Mouse (Mus musculus) cortical plate, adult 2 months (tissue): Measurements from ENCODE around the gene Zfyve27. TPM values are rescaled to one million over a fixed set of nuclear protein-coding genes. Genes with fewer than 3 reads are reported as not detected.
A peak's percentile ranks its signal among the peaks of the same experiment; 100 is the strongest.

ENCODE experiments used
- H3K27ac ChIP-seq: fragments of 200-500 bp; 2 replicates; pipeline ENCODE4 v1.5.1; 2012; ENCODE audit warnings: low read length, control low read depth, inconsistent platforms; ENCODE audit not compliant: insufficient read depth
- H3K4me1 ChIP-seq: fragments of 200-500 bp; 2 replicates; pipeline ENCODE4 v1.6.1; 2011; ENCODE audit warnings: low read length; ENCODE audit not compliant: control insufficient read depth, insufficient read depth
- H3K4me3 ChIP-seq: fragments of 200-500 bp; 2 replicates; pipeline ENCODE4 v1.5.1; 2011; ENCODE audit warnings: mild to moderate bottlenecking, low read length, control low read depth; ENCODE audit not compliant: insufficient read depth
- CTCF ChIP-seq: fragments of 200-500 bp; IDR thresholded peaks from 2 replicates; pipeline ENCODE4 v1.5.1; 2011; ENCODE audit warnings: mild to moderate bottlenecking, control low read depth, low read length; ENCODE audit not compliant: insufficient read depth; ENCODE audit errors: extremely low read depth
- POLR2A ChIP-seq: fragments of 200-500 bp; IDR thresholded peaks from 2 replicates; pipeline ENCODE4 v1.6.1; 2011; ENCODE audit warnings: mild to moderate bottlenecking, low read length, control low read depth; ENCODE audit not compliant: insufficient read depth; ENCODE audit errors: extremely low read depth
- polyA plus RNA-seq: library from polyadenylated mRNA; depleted of rRNA; stranded (reverse); fragments of >200 nt; gene quantifications from 2 replicates; pipeline ENCODE4 v1.2.3, GENCODE M21; 2012

Gene Zfyve27
- polyA plus RNA-seq, 1 experiment, result 107 TPM

DNA sequence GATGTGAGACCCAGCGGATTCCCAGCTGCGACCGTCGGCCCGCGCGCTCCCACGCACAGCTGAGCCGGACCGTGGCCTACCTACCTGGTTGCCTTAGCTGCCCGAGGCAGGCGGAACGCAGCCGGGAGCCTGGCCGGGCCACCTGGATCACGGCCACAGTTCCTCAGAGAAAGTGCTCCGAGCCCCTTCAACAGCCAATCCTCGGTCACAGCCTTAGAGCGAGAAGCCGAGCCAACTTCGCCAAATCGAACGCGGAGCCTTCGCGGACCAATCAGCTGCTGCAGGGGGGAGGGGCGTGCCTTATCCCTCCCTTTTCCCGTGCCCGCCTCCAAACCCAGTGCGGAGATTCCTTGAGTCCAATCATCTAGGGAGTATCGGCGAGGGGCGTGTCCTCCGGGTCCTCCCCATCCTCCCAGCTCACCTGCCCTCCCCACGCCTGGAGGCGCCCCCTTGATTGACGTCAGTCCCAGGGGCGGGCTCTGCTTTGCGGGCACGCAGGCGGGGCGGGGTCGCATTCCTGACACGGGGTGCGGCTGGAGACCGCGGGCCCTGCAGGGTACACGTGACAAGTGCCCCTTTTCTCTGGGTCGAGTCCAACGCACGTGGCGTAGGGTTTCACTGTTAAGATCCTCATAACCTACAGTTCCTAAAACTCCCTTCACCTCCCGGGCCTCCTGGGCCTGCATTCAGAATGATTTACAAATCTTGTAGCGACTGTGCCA is 34.8 kb upstream of the Zfyve27 start, which contains the start of gene Avpi1:
Gene Avpi1 (minus strand): TSS at position 273 of the 722 bp plus-strand sequence.
- Histone ChIP-seq H3K4me3 (peak within 1 kb of the TSS; percentile 60), H3K4me1 (peaks cover 4% of the 10 kb centered on the region), H3K27ac (peak within 1 kb of the TSS; percentile 84)
- TF ChIP-seq POLR2A, result peak; percentile 92
- TF ChIP-seq CTCF, result no peak

DNA sequence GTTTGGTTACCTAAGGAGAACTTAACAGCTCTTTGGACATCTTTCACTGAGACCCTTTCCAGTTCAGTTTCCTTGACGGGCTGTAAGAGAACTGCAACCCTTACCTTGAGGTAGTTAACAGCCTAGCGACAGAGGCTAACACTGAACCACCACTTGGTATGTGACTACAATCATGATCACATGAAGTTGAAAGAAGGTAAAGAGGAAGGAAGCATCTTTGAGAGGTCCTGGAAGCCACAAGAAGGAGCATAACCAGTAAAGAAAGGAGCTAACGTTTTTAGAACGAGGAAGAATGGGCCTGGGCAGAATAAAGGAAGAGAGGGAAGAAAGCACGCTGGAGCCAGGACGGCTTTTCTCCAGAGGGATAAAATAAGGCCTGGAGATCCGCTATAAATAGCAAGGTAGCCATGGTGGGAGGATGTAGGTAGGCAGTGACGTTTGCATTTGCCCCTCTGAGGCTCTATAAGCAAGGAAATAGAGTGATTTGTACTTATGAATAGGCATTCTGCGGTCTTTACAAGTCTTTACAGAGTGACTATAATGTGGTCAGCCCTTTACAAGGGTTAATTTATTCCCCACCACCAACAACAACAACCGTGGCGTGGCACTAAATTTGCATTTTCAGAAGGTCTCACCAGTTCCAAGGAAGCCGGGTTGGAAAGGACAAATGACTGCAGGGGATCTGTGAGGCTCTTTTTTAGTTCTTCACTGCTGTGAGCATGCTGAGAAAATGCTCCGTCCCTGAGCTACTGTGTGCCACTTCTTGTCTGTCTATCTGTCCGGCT is 34.0 kb upstream of the Zfyve27 start:
- no peak for TF ChIP-seq CTCF
- no peak for TF ChIP-seq POLR2A
- peaks cover 4% of the 10 kb centered on the region for H3K4me1 ChIP-seq
- H3K27ac ChIP-seq, result peak overlapping the region; percentile 84
- H3K4me3 ChIP-seq, result peak overlapping the region; percentile 60

DNA sequence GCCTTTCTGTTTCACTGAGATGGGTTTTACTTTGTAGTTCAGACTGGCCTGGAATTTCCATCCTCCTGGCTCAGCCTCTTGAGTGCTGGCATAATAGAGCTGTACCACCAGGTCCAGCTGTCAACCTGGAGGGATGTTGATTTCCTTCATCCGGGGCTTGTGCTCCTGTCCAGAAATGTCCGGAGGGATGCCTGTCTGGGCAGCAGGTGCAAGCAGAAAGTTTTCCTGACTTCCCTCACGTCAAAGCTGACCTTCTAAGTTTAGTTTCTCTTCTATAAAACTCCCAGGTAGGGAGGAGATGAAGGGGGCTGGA is 33.5 kb upstream of the Zfyve27 start:
- H3K27ac ChIP-seq, result peak overlapping the region; percentile 84
- H3K4me1 ChIP-seq, result peaks cover 4% of the 10 kb centered on the region
- H3K4me3 ChIP-seq, result no peak overlapping the region
- TF ChIP-seq POLR2A (no peak), CTCF (no peak)

DNA sequence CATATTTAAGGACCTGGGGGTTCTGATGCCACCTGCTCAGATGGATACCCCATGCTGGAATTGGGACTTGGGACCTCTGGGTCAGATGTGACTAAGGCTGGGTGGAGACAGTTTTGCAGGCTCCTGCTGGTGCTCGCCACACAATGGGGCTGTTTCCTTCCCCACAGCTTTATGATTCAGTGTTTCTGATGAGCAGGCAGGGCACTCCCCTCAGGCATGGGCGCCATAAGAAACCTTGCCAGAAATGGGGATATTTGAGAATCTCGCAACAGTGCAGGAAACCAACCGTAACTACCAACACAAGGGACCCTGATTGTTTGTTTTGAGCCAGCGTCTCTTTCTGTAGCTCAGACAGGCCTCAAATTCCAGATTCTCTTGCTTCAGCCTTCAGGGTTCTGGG is 32.6 kb upstream of the Zfyve27 start:
- no peak overlapping the region for H3K4me3 ChIP-seq
- peaks cover 3% of the 10 kb centered on the region for H3K4me1 ChIP-seq
- TF ChIP-seq CTCF (no peak), POLR2A (no peak)
- no peak overlapping the region for H3K27ac ChIP-seq

DNA sequence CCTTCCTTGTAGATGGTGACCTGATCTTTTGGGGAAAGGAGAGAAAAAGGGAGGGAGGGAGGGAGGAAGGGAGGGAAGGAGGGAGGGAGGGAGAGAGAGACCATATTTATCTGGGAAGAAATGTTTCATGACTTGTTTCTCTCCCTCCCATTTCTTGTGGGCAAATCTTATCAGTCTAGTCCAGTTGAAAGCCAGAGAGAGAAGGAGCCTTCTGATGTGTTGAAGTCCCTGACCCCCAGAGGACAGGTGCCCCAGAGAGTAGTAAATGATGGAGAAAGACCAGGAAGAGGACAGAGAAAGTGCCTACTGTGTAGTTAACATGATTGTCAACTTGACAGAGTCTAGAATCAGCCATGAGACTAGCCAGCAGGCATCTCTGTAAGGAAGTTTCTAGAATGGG is 28.7 kb upstream of the Zfyve27 start:
- Histone ChIP-seq H3K4me3 (no peak overlapping the region), H3K4me1 (no peaks in the 10 kb centered on the region; the same call in 1 of the 2 replicates), H3K27ac (no peak overlapping the region)
- TF ChIP-seq POLR2A (no peak), CTCF (no peak)

DNA sequence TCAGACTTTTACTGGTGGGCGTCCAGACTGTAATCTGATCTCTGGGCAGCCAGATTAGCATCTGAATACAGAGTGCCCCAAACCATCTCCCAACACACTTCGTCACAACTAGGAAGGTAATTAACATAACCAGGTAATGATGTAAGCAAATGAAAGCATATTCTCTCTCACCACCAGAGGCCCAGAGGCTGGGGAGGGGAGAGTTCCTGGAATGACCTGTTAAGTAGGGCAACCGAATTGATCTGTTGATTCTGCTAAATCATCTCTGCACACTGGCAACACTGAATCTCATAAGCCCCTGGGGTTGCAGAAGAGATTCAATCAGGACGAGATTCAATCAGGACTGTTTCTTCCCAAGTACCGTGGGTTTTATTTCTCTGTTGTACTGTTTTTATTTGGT is 27.6 kb upstream of the Zfyve27 start:
- TF ChIP-seq POLR2A (no peak), CTCF (no peak)
- H3K4me3 ChIP-seq, result no peak overlapping the region
- no peaks in the 10 kb centered on the region for H3K4me1 ChIP-seq
- H3K27ac ChIP-seq, result no peak overlapping the region

DNA sequence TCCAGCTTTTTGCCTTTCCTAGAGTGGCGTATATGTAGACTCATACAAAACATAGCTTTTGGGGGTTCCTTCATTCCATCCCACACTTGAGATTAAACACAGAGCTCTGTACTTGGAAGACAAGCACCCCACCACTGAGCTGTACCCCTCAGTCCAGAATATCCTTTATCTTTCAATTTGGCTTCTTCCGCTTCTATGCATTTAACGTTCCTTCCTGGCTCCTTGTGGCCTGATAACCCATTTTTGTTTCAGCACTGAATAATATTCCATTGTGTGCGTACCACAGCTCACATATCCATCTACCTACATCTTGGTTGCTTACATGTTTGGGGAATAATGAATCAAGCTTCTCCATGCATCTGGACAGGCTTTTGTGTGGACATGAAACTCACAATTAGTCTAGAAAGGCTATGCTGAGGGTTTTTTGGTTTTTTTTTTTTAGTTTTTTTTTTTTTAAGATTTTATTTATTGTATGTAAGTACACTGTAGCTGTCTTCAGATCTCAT is 26.5 kb upstream of the Zfyve27 start:
- no peaks in the 10 kb centered on the region for H3K4me1 ChIP-seq
- no peak overlapping the region for H3K4me3 ChIP-seq
- TF ChIP-seq POLR2A (no peak), CTCF (no peak)
- no peak overlapping the region for H3K27ac ChIP-seq

DNA sequence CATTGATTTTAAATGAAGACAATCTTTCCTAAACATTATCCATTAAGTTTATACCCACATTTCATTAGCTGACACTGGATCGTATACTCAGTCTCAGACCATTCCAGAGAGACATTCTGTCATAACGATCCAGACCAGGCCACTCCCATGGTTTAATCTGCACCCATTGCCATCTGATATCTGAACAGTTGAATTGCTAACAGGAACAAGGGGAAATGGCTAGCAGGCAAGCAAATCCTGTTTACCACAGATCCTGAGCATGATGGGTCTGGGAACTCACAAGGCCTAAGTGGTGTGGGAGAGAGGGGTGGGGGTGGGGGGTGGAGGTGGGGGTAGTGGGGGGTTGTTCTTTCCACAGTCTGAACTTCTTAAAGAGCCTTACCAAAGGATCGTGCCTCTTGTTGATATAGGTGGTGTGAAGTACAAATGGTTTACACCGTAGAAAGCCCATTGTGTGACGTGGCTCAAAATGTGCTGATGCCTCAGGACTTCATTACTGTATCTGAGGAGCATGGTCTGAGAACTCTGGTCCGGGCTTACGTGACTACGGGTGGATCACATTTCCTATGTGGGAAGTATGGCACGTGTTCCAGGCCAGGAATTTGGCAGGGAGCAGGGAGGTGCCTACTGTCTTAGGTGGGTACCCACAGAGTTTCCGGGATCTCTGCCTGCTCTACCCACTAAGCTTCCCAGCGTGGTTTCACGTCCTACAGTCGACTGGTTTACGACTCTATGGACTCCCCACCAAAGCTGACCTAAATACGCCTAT is 25.1 kb upstream of the Zfyve27 start:
- H3K4me3 ChIP-seq, result no peak overlapping the region
- H3K27ac ChIP-seq, result no peak overlapping the region
- no peak for TF ChIP-seq CTCF
- TF ChIP-seq POLR2A, result no peak
- H3K4me1 ChIP-seq, result no peaks in the 10 kb centered on the region
